Mouse (Mus musculus) lung, postnatal 25 days (tissue): ENCODE measurements around the gene Olfr391-ps.

Experiments
- DNase-seq: peaks from one replicate; pipeline ENCODE4 v3.0.0; 2022; ENCODE audit warnings: low spot score

Olfr391-ps gene

DNA sequence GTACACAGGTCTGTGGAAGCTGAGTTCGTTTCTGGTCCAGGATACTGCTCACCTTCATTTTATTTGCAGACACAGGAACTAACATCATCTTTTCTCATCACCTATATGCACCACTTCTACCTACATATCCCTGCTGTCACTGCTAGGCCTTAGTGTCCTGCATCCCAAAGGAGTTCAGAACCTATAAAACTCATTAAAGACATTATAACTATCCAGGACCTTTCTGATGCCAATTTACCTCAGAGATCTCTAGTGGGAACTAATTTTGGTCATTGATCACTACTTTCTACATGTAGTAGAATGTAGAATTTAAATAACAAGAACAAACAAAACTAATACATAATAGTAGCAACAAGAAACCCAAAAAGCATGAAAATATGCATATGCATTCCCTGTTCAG, at the start of gene Olfr391-ps:
Gene Olfr391-ps, minus strand, starts transcription at position 101 of the 400 bp plus-strand sequence.
- DNase-seq, result no peak

GRCm38 (mm10) chr11:73851354-73851753, 48.5 kb upstream of the Olfr391-ps start, which contains the start of gene Olfr393:
TSS of gene Olfr393 (minus strand) at chr11:73851454.
- DNase-seq, result no peak

DNA sequence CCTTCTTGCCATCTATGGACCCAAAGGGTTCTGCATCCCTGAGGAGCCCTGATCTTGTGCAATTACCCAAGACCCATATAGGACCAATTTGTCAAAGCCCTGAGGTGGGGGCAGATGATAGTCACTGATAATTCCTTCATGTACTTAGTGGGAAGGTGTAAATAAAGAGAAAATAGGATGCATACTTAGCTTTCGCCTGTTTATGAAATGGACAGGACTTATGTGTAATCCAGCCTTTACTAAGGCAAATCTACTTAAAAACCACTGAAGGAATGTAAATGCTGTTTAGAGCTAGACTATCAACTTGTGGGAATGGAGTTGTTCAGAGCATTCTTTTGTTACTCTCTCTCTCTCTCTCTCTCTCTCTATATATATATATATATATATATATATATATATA, 14.1 kb upstream of the Olfr391-ps start, which contains the start of gene Olfr392:
Gene Olfr392, minus strand, starts transcription at position 101 of the 400 bp plus-strand sequence.
- DNase-seq, result no peak

DNA sequence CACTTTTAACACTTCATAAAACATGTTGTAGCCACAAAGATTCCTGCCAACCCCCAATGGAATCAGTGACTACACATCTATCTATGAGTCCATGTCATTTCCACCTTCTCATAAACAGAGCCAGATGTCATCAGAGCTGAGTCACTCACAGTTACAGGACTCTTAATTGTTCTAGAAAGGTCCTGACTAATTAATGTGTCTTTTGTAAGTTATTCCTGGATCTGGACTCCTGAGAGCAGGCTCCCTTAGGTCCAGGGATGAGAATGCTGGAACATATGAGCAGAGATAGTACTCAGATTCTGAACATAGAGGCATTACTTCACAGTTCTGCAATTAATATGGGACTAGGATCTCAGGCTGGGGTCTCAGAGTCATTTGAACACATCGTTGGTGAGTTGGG, 20.2 kb downstream of the Olfr391-ps start, which contains the start of gene Olfr390:
Gene Olfr390, plus strand, starts transcription at position 301 of the 400 bp plus-strand sequence.
- no peak for DNase-seq

DNA sequence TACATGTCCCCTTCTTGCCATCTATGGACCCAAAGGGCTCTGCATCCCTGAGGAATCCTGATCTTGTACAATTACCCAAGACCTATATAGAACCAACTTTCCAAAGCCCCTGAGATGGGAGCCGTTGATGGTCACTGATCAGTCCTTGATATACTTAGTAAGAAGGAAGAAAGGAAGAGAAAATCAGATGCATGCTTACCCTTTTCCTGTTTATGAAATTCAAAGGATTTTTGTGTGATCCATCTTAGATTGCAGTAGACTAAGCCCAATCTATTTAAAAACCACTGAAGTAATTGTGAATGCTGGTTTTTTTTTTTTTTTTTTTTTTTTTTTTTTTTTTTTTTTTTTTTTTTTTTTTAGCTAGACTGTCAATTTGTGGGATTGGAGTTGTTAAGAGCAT, 22.2 kb downstream of the Olfr391-ps start, which contains the start of gene Olfr389:
Gene Olfr389, minus strand, starts transcription at position 101 of the 400 bp plus-strand sequence.
- no peak for DNase-seq

DNA sequence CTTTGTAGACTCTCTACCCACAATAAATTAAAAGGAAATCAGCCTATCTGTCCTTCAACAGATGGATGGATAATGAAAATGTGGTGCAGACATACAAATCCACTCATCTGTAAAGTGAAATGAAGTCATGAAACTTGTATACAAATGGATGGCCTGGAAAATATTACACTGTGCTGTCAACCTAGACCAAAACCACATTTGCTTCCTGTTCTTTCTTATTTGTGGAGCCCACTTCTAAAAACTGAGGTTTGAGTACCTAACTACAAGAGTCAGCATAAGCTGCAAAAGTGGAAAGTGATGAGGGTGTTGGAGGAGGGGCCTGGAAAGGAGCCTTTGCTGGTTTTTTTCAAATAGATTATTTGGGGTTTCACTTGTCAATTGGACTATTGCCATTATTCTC, 43.7 kb downstream of the Olfr391-ps start:
- no peak for DNase-seq
